24 mouse cellular contexts compared by ENCODE assay signal in genomic region chr11:51843168-51843567, GRCm38 (mm10). TPM values are rescaled to one million over a fixed set of nuclear protein-coding genes. Genes with fewer than 3 reads are reported as not detected.
DNase-seq lines count a peak whose midpoint lies in the region; ATAC-seq and TF ChIP-seq lines count a peak whose summit lies in the region.
"Had no signal": no experiment of that assay in that cellular context is flagged by ENCODE, and none has a peak within 500 bp of the region (broad histone marks: within the 10 kb centered on the region; RNA-seq: fewer than 3 reads in every experiment).

No protein-coding gene starts in this region.

- 77% methylated on average over 4 of the region's 4 CpGs for WGBS in thymus, adult 2 months
- 92% methylated on average over 4 of the region's 4 CpGs for WGBS in forebrain, postnatal 0 days

- no peak overlapping the region for H3K4me2 ChIP-seq in forebrain, postnatal 0 days (ENCODE audit: low read depth)
- H3K4me2 ChIP-seq: embryonic facial prominence, embryonic 15.5 days; heart, embryonic 15.5 days; hindbrain, embryonic 13.5 days; limb, embryonic 13.5 days; liver, embryonic 13.5 days; lung, embryonic 14.5 days; midbrain, embryonic 15.5 days; stomach, embryonic 15.5 days had no signal

- no peak for TF ChIP-seq POLR2A in thymus, adult 2 months (IDR thresholded peaks at IDR 0.05; ENCODE audit: control insufficient read depth, extremely low read depth, insufficient read depth, low read length, poor library complexity)

- ATAC-seq in activated CD4-positive, CD25-positive, alpha-beta regulatory T cell, adult 4 months = peak; percentile 93
- no peak for ATAC-seq in forebrain, postnatal 0 days
- ATAC-seq: forebrain, embryonic 14.5 days; midbrain, embryonic 15.5 days had no signal

- peaks cover 90% of the 10 kb centered on the region for H3K36me3 ChIP-seq in thymus, adult 2 months (ENCODE audit: control insufficient read depth, insufficient read depth, low read length)
- H3K36me3 ChIP-seq in forebrain, postnatal 0 days (ENCODE audit: insufficient read depth) = no peaks in the 10 kb centered on the region
- H3K36me3 ChIP-seq: heart, embryonic 15.5 days; hindbrain, embryonic 13.5 days; liver, embryonic 13.5 days; midbrain, embryonic 15.5 days; stomach, embryonic 15.5 days had no signal

- no peaks in the 10 kb centered on the region for H3K27me3 ChIP-seq in thymus, adult 2 months (ENCODE audit: control insufficient read depth, insufficient read depth, low read length)
- no peaks in the 10 kb centered on the region for H3K27me3 ChIP-seq in forebrain, postnatal 0 days (ENCODE audit: insufficient read depth, low read length)
- H3K27me3 ChIP-seq: embryonic facial prominence, embryonic 15.5 days; heart, embryonic 15.5 days; hindbrain, embryonic 13.5 days; limb, embryonic 13.5 days; liver, embryonic 13.5 days; midbrain, embryonic 15.5 days; stomach, embryonic 15.5 days had no signal

- peaks cover 4% of the 10 kb centered on the region; the same call in 1 of the 2 replicates for H3K4me1 ChIP-seq in thymus, adult 2 months (replicated peaks; ENCODE audit: control insufficient read depth, insufficient read depth, low read length)
- no peaks in the 10 kb centered on the region for H3K4me1 ChIP-seq in forebrain, postnatal 0 days (ENCODE audit: insufficient read depth)
- H3K4me1 ChIP-seq: midbrain, embryonic 15.5 days had no signal

- no peak overlapping the region for H3K4me3 ChIP-seq in thymus, adult 2 months (ENCODE audit: control insufficient read depth, insufficient read depth, low read length)
- H3K4me3 ChIP-seq in forebrain, postnatal 0 days (ENCODE audit: low read depth, low read length) = no peak overlapping the region
- H3K4me3 ChIP-seq: embryonic facial prominence, embryonic 15.5 days; heart, embryonic 15.5 days; hindbrain, embryonic 13.5 days; limb, embryonic 13.5 days; liver, embryonic 13.5 days; midbrain, embryonic 15.5 days; stomach, embryonic 15.5 days had no signal

- peak; percentile 23 for DNase-seq in thymus, adult 2 months
- DNase-seq in thymus, postnatal 0 days (ENCODE audit: low spot score) = no peak
- peak; percentile 82 for DNase-seq in CD4-positive, CD25-positive, alpha-beta regulatory T cell, adult 2 months (ENCODE audit: low read depth, low spot score)
- DNase-seq in natural killer cell, adult 2 months (ENCODE audit: low spot score in 2 of 2) = peak; percentile 64 to 72
- no peak for DNase-seq in forebrain, postnatal 0 days
- no peak for DNase-seq in cerebellum, adult 9-10 months
- DNase-seq: adrenal gland, adult 2 months; cerebellum, adult 18-20 months; heart, postnatal 36 days; kidney, adult 2 months; layer of hippocampus, adult 9-11 months; liver, embryonic 13.5 days; retina, postnatal 1 day; right cerebral cortex, postnatal 4 days had no signal

- no peak for TF ChIP-seq CTCF in thymus, adult 2 months (IDR thresholded peaks at IDR 0.05; ENCODE audit: borderline replicate concordance, control insufficient read depth, extremely low read depth, insufficient read depth, low read length, poor library complexity)
- TF ChIP-seq CTCF in forebrain, postnatal 0 days (IDR thresholded peaks at IDR 0.05; ENCODE audit: low read depth) = no peak

- no peaks in the 10 kb centered on the region for H3K9me3 ChIP-seq in forebrain, postnatal 0 days (ENCODE audit: low read length)
- H3K9me3 ChIP-seq: embryonic facial prominence, embryonic 15.5 days; heart, embryonic 15.5 days; hindbrain, embryonic 13.5 days; limb, embryonic 13.5 days; liver, embryonic 13.5 days; midbrain, embryonic 15.5 days; stomach, embryonic 15.5 days had no signal

- H3K27ac ChIP-seq in thymus, adult 2 months (ENCODE audit: control insufficient read depth, insufficient read depth, low read length) = no peak overlapping the region
- no peak overlapping the region for H3K27ac ChIP-seq in forebrain, postnatal 0 days (ENCODE audit: low read depth, low read length)
- H3K27ac ChIP-seq: embryonic facial prominence, embryonic 15.5 days; heart, embryonic 15.5 days; hindbrain, embryonic 13.5 days; kidney, postnatal 0 days; limb, embryonic 13.5 days; midbrain, embryonic 15.5 days; stomach, embryonic 15.5 days had no signal

- H3K9ac ChIP-seq in forebrain, postnatal 0 days = no peak overlapping the region
- H3K9ac ChIP-seq: embryonic facial prominence, embryonic 15.5 days; heart, embryonic 15.5 days; hindbrain, embryonic 13.5 days; limb, embryonic 13.5 days; liver, embryonic 13.5 days; lung, embryonic 14.5 days; midbrain, embryonic 15.5 days; stomach, embryonic 15.5 days had no signal

RNA-seq across cellular contexts. Expression of gene Jade2, which starts 14.3 kb away (rescaled TPM):
- 45.1 and 56.5 TPM in 2 replicates for polyA plus RNA-seq in thymus, adult 2 months (2012; rRNA removed)
- 6.8 TPM in 2 replicates for polyA plus RNA-seq in thymus, postnatal 0 days (2015; fragmentation: Nextera tagmentation; extraction: Ambion mirVana)
- polyA plus RNA-seq in activated CD4-positive, CD25-positive, alpha-beta regulatory T cell, adult 4 months (2017; shearing (Covaris generic)) = 10 to 100 TPM; 13.5 to 17.6 TPM
- total RNA-seq in forebrain, postnatal 0 days (2014; rRNA removed) = 1.9 and 3.3 TPM in 2 replicates
- 0.34 and 0.56 TPM in 2 replicates for polyA plus RNA-seq in forebrain, postnatal 0 days (2015; fragmentation: Nextera tagmentation; extraction: Ambion mirVana)

Comparison
In these comparisons a context has a peak if more than half of its experiments do, and no peak if none do; other contexts are left out.
1. DNase-seq: peak in thymus, adult 2 months (single experiment), CD4-positive, CD25-positive, alpha-beta regulatory T cell, adult 2 months (single experiment) and natural killer cell, adult 2 months (2 of 2); none in thymus, postnatal 0 days (single experiment), forebrain, postnatal 0 days (single experiment) and cerebellum, adult 9-10 months (single experiment).